Mouse (Mus musculus) skeletal muscle tissue, adult 2 months (tissue): ENCODE results near the gene Nmt1.

Source experiments
- DNase-seq: peaks from one replicate; pipeline ENCODE4 v3.0.0-alpha.2; 2012; ENCODE audit warnings: low read depth, low spot score

The Nmt1 gene

DNA sequence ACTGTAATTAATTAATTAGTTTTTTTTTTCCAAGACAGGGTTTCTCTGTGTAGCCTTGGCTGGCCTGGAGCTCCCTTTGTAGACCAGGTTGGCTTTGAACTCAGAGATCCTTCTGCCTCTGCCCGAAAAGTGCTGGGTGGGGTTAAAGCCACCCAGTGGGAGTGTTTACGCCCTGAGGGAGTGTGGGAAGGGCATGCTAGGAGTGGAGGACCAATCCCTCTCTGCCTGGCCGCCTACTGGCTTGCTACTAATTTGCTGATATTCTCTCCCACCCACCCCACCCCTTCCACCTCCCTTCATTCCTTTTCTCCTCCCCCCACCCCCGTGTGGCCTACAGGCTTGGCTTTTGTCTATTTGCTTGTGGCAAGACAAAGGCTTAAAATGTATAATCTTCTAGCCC lies 78.4 kb downstream of the Nmt1 start:
- no peak for DNase-seq

DNA sequence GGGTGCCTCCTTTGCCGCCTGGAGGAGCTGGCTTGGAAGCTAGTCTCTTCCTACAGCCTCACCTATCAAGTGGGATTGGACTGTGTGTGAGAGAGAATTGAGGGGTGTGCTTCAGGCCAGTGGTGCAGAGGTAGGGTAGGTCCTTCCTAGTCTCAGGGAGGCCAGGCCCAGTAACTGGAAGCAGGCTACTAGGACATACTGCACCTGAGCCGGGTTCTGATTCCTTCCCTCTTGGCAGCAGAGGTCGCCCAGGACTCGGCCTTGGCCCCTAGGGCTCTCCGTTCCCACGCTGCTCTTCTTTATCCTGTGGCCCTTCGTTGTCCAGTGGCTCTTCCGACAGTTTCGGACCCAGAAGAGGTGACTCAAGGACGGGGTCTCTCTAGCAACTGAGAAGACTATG lies 83.3 kb downstream of the Nmt1 start:
- no peak for DNase-seq

DNA sequence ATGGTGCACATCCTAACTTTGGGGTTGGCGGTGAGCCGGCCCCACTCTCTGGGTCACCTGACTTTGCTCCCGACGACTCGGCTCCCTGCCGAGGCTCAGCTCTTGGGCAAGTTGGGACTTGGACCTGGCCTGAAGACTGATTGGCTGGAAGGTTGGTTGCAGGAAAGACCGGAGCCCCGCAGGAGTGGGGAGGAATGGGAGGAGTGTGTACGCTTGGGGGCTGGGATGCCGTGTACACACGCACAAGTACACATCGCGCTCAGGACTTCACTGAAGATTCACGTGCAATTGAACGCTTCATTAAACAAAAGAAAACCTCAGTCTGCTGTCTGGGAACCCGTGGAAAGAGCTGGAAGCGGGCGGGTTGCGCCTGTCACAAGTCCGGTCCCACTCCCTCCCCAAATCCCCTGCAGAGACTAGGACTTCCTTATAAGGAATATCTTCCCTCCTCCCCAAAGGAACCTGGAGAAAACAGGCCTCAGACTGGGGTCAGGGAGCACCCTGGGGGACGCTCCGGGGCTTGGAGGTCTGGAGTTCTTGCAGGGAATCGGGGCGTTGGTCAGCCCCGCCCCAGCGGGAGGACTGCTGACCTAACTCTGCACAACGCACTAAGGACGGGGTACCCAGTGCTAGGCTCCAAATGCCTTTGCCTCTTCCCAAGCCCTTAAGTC lies 84.0 kb downstream of the Nmt1 start:
- DNase-seq, result peak; percentile 65

DNA sequence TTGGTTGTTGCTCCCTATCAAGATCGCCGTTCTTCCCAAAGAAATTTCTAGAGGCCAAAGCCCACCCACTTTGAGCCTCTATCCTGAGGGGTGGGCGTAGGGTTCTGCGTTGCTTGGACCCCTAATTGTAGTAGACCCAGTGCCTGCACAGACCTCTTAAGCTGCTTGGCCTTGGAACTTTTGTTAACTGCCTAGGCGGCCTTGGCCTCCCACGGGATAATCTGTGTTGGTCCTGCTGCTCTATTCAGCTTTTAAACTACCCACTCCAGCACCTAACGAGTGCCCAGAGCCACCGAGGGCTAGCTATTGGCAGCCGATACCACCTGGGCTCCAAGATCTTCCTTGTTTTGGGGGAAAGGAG lies 84.5 kb downstream of the Nmt1 start:
- no peak for DNase-seq

DNA sequence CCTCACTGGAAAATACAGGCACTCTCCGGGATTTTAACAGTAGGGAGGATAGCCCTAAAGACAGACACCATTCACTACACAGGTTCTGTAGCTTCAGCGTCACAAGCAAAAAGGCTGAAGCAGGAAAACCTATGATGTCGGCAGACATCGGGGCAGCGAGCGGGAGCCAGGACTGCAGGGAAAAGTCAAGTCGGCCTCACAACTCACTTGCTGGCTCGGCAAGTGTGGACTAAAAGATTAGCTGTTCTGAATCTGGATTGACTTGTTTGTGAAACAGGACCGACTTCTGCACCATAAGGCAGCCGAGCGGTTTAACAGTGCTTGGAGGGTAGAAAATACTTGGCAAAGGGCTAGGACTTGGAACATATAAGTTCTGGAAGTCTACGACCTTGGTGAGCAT lies 85.0 kb downstream of the Nmt1 start:
- no peak for DNase-seq

DNA sequence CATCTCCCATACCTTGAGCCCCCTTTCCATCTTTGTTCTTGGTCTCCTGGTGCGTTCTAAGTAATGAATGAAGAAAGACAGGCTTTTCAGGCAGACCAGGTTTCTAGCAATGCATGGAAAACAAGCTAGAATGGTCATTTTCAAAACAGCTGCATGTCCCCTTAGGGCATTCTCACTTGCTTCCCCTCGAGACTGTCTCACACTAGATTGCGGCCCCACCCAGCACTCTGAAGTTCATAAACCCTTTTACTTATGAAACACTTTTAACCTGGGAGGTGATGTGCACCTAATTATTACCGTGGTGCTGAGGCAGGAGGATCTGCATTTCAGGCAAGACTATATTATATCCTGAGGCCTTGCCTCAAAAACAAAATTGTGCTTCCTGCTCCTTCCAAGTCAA lies 85.8 kb downstream of the Nmt1 start:
- no peak for DNase-seq

DNA sequence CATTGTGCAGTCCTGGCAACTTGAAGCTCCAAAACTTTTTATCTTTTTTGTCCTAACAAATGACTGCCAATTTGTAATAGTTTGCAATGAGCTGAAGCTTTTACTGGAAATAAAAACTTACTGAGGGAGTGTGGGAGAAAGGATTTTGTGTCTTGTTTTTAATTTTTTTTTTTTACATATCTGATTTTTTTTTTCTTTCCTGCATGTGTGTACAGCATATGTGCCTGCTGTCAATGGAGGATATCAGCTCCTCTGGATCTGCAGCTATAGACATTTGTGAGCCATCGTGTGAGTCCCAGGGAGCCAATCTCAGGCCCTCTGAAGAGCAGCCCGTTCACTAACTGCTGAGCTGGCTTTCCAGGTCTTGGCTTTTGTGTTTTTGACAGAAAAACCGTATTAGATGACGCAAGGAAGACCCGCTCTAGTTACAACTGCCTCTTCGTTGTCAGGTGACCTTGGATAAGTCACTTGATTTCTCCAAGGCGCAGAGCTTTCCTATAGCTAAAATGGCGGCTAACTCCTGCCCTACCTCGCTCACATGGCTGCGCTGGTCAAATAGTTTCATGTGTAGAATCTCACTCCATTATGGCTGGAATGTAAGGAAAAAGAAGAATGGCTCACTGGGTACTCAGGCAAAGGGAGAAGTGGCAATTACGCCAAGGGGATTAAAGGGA lies 86.4 kb downstream of the Nmt1 start:
- no peak for DNase-seq

DNA sequence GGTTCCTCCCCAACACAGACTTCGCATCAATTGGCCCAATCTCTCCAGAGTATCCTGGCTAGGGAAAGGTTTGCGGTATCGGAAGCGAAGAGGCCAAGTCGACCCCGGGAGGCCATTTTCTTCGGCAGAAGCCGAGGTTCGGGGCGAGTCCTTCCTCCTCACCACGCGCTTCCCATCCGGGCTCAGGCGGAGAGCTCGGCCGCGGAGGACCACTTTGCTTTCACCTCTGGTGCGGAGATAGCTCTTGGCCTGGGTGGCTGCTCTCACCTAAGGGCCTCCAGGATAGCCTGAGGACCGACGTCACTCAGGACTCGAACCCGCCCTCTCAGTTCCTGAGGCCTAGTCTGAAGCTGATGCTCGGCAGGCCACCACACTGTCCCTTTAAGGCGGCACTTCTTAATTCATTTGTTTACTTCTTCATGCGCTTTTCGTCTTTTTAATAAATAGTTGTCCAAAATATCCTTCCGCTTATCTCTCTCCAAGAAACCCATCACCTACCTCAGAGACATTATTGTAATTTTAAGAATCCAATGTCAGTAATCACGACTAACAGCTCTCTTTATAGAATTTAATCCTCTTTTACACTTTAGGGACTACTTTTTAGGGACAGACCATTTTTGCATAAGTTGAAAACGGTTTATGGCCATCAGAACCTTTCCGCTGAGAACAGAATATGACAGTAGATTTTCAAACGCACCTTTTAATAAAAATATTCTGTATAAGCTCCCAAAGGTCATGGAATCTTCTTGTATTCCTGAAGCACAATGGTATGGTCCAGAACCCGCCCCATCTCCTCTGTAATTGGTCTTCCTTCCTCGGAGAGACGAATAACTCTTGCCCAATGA lies 87.4 kb downstream of the Nmt1 start:
- peak; percentile 89 for DNase-seq

DNA sequence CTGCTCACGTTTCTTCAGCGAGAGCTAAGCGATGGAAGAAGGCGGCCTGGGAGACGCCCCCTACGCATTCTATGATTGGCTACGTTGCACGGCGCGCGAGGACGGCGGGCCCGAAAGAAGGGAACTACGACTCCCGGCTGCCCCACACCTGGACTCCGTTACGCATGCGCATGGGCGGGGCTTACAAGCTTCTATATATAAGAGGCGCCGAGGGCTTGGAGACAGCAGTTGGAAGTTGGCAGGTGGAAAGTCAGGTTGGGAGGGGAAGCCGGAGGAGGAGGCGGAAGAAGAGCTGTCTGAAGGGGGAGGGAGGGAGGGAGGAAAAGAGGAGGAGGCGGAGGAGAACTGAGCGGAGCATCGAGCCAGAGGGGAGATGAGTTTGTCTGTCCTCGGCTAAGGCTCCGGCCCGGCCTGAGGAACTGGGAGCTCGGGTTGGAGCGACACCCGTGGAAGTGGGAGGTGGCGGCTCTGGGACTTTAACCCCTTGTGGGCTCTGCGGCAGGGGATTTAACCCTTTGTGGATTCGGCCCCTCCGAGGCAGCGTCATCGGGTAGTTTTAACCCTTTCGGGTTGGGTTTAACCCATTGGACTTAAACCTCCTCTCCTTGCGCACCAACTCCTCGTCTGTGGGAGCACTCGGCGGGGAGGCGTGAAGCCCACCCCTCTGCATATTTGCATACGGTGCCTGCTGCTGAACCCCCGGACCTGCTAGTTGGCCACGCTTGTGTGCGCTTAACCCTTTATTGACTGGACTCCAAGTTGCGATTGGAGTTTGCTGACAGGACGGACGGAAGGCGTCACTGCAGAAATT lies 88.2 kb downstream of the Nmt1 start, which contains the start of gene Hexim1:
Hexim1 (plus strand) TSS at position 224 of the 811 bp plus-strand sequence.
- peak; percentile 100 for DNase-seq

DNA sequence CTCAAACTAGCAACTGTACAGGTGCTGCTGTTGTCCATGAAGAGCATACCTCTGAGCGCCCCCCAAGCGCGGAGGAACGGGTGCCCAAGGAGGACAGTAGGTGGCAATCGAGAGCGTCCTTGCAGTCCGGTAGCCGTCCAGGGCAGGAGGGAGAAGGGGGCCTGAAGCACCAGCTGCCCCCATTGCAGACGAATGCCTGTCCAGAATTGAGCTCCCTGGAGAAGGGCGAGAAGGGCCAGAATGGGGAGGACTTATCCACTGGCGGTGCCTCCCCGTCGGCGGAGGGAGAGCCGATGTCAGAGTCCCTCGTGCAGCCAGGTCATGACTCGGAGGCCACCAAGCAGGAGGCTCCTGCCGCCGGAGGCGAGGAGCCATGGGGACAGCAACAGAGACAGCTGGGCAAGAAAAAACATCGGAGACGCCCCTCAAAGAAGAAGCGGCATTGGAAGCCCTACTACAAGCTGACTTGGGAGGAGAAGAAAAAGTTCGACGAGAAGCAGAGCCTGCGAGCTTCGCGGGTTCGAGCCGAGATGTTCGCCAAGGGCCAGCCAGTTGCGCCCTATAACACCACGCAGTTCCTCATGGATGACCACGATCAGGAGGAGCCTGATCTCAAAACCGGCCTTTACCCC lies 89.1 kb downstream of the Nmt1 start:
- DNase-seq, result peak; percentile 64

DNA sequence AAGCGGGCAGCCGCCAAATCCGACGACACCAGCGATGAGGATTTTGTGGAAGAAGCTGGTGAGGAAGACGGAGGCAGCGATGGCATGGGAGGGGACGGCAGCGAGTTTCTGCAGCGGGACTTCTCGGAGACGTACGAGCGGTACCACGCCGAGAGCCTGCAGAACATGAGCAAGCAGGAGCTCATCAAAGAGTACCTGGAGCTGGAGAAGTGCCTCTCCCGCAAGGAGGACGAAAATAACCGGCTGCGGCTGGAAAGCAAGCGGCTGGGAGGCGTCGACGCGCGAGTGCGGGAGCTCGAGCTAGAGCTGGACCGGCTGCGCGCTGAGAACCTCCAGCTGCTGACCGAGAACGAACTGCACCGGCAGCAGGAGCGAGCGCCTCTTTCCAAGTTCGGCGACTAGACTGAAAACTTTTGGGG lies 89.6 kb downstream of the Nmt1 start:
- no peak for DNase-seq
